Comparison of ENCODE assay signal across 17 mouse cellular contexts in genomic region chr1:105522321-105522720, GRCm38 (mm10).
"Had no signal": no experiment of that assay in that cellular context is flagged by ENCODE, and none has a peak within 500 bp of the region (broad histone marks: within the 10 kb centered on the region; RNA-seq: fewer than 3 reads in every experiment).

No protein-coding gene starts in this region.

- H3K27me3 ChIP-seq: midbrain, embryonic 12.5 days; neural tube, embryonic 13.5 days; neural tube, embryonic 15.5 days had no signal

- H3K4me1 ChIP-seq: midbrain, embryonic 10.5 days; midbrain, embryonic 12.5 days; neural tube, embryonic 13.5 days; neural tube, embryonic 15.5 days had no signal

- DNase-seq: lung, adult 18-20 months; lung, embryonic 14.5 days; lung, postnatal 10 days; lung, postnatal 4 days; midbrain, embryonic 14.5 days; right cerebral cortex, postnatal 14 days; right cerebral cortex, postnatal 4 days; spleen, adult 18-20 months; thymus, adult 18-20 months; thymus, postnatal 14 days; thymus, postnatal 36 days had no signal

- ATAC-seq: midbrain, embryonic 16.5 days had no signal

- H3K9me3 ChIP-seq: midbrain, embryonic 12.5 days; neural tube, embryonic 13.5 days; neural tube, embryonic 15.5 days had no signal

- H3K9ac ChIP-seq: lung, embryonic 14.5 days; midbrain, embryonic 12.5 days; neural tube, embryonic 13.5 days; neural tube, embryonic 15.5 days had no signal

- H3K27ac ChIP-seq: midbrain, embryonic 10.5 days; midbrain, embryonic 12.5 days; neural tube, embryonic 13.5 days; neural tube, embryonic 15.5 days had no signal

- H3K4me3 ChIP-seq: midbrain, embryonic 10.5 days; midbrain, embryonic 12.5 days; myocyte; neural tube, embryonic 13.5 days; neural tube, embryonic 15.5 days had no signal

- H3K36me3 ChIP-seq: neural tube, embryonic 15.5 days had no signal
